In the genomic region with DNA sequence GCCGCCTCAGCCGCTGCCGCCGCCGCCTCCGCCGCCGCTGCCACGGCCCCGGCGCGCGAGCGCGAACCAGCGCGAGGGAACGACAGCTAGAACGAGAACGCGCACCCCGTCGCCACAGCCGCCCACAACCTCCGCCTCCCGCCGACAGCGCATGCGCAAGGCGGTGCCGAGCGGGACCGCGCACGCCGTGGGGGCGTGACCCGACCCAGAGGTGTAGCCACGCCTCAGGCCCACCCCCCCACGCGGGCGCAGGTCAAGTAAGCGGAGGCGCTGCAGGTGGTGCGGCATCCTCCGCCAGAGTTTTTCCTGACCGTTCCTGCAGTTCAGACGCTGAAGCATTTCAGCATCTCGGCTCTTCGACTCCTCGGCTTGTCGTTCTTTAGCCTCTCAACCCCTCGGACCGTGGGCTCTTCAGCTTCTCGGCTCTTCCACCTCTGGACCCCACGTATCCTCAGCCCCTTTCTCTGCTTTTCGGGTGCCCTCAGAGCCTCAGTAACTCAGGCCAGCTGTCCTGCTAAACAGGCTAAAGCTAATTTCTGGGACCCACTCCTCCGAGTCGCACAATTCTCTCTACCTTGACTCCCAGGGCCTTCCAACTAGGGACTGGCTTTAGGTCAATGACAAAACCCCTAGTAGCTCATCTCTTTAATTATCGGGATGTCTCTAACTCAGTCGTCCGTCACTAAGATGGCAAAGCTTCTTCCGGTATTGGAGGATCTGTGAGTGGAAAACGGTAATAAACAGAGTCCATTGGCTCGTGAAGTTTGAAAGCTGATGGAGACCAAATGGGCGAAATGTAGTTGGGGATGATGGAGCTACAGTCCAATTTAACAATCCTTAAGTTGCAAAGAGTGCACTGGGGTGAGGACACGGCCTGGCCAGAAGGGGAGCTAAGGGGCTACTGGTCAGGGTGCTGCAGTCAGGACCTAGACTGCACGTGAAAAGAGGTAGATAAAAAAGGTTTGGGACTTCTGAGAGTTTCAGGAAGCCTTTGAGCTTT, we compare ENCODE assay signal across 7 mouse cellular contexts. TPM values are rescaled to one million over a fixed set of nuclear protein-coding genes. Genes with fewer than 3 reads are reported as not detected.
DNase-seq lines count a peak whose midpoint lies in the region; ATAC-seq lines count a peak whose summit lies in the region.

TSS of gene Tmcc1 (minus strand) at position 93 of the 1,000 bp plus-strand sequence.

- DNase-seq in adrenal gland, adult 8-10 months = peak; percentile 97
- DNase-seq in embryo, embryonic 9.5 days (ENCODE audit: extremely low spot score) = peak; percentile 99
- peak; percentile 98 to 99 for DNase-seq in gastrocnemius, postnatal 4 days (ENCODE audit: low spot score in 2 of 2)
- peak; percentile 99 to 100 for DNase-seq in left cerebral cortex, postnatal 36 days (ENCODE audit: low spot score in 2 of 2)
- peak; percentile 100 for DNase-seq in midbrain, embryonic 11.5 days (ENCODE audit: low spot score, missing footprints)
- DNase-seq in skeletal muscle tissue, adult 2 months (ENCODE audit: low read depth, low spot score) = peak; percentile 96

- H3K9ac ChIP-seq in intestine, embryonic 16.5 days (ENCODE audit: low read depth, low read length) = peak within 1 kb of the TSS; percentile 94
- H3K9ac ChIP-seq in midbrain, embryonic 11.5 days (ENCODE audit: low read length) = peak within 1 kb of the TSS; percentile 91

- H3K27ac ChIP-seq in intestine, embryonic 16.5 days (ENCODE audit: low read length) = peak within 1 kb of the TSS; percentile 80
- peak within 1 kb of the TSS; percentile 75 for H3K27ac ChIP-seq in midbrain, embryonic 11.5 days (ENCODE audit: low read depth, low read length)

- H3K27me3 ChIP-seq in intestine, embryonic 16.5 days (replicated peaks; ENCODE audit: control insufficient read depth, insufficient read depth, low read length) = no peaks in the 10 kb centered on the region
- H3K27me3 ChIP-seq in midbrain, embryonic 11.5 days (ENCODE audit: control insufficient read depth, insufficient read depth, low read length) = no peaks in the 10 kb centered on the region

- H3K9me3 ChIP-seq in intestine, embryonic 16.5 days (ENCODE audit: control insufficient read depth, low read length) = no peaks in the 10 kb centered on the region
- H3K9me3 ChIP-seq in midbrain, embryonic 11.5 days (ENCODE audit: control insufficient read depth, low read length) = no peaks in the 10 kb centered on the region

- under 1% methylated on average over 51 of the region's 68 CpGs for WGBS in intestine, embryonic 16.5 days
- WGBS in midbrain, embryonic 11.5 days = under 1% methylated on average over 58 of the region's 68 CpGs

- peak; percentile 94 for ATAC-seq in intestine, embryonic 16.5 days
- peak; percentile 93 for ATAC-seq in midbrain, embryonic 11.5 days (ENCODE audit: low FRiP score)

- intact Hi-C loops in left cerebral cortex, postnatal 36 days (cut with DNase I) = loop anchor here (5.0 kb wide), 1 partner anchor 56 kb away; no protein-coding TSS in a partner anchor

- H3K4me3 ChIP-seq in intestine, embryonic 16.5 days (ENCODE audit: low read length) = peak within 1 kb of the TSS; percentile 92
- peak within 1 kb of the TSS; percentile 87 for H3K4me3 ChIP-seq in midbrain, embryonic 11.5 days (ENCODE audit: low read depth, low read length)

- no peaks in the 10 kb centered on the region for H3K36me3 ChIP-seq in intestine, embryonic 16.5 days (ENCODE audit: control insufficient read depth, insufficient read depth, low read length)
- H3K36me3 ChIP-seq in midbrain, embryonic 11.5 days (ENCODE audit: control insufficient read depth, insufficient read depth, low read length) = no peaks in the 10 kb centered on the region

- peaks cover 11% of the 10 kb centered on the region for H3K4me1 ChIP-seq in intestine, embryonic 16.5 days (ENCODE audit: control insufficient read depth, insufficient read depth, low read length)
- H3K4me1 ChIP-seq in midbrain, embryonic 11.5 days (ENCODE audit: control insufficient read depth, insufficient read depth, low read length) = peaks cover 11% of the 10 kb centered on the region

- peak within 1 kb of the TSS; percentile 89 for H3K4me2 ChIP-seq in intestine, embryonic 16.5 days (ENCODE audit: low read depth, low read length)
- H3K4me2 ChIP-seq in midbrain, embryonic 11.5 days = peak within 1 kb of the TSS; percentile 70

RNA-seq across cellular contexts. Expression of gene Tmcc1, which starts in this region (rescaled TPM):
- total RNA-seq in adrenal gland, adult 8-10 months (2022) = 10 to 100 TPM; 20.4 to 37.4 (median 27.8) TPM
- total RNA-seq in gastrocnemius, postnatal 4 days (2021) = 10 to 100 TPM; 28.1 to 32.1 TPM
- 7.4 and 8.9 TPM in 2 replicates for polyA plus RNA-seq in intestine, embryonic 16.5 days (2015; fragmentation: Nextera tagmentation; extraction: Ambion mirVana)
- 10 to 100 TPM; 63.0 to 76.8 TPM for total RNA-seq in left cerebral cortex, postnatal 36 days (2021)
- 16.2 and 18.9 TPM in 2 replicates for polyA plus RNA-seq in midbrain, embryonic 11.5 days (2014; fragmentation: Nextera tagmentation; extraction: Ambion mirVana)

Comparison
In these comparisons a context has a peak if more than half of its experiments do, and no peak if none do; other contexts are left out.
1. Peak in every context shown above with its lines: DNase-seq, ATAC-seq, H3K4me3 ChIP-seq and H3K27ac ChIP-seq.